Mouse (Mus musculus) C2C12 (cell line): ENCODE measurements around the gene Col24a1.

ENCODE experiments used
- CTCF ChIP-seq: IDR thresholded peaks from one replicate; pipeline ENCODE4 v1.5.1; 2011; ENCODE audit not compliant: control insufficient read depth, insufficient read depth, insufficient read length
- FOSL1 ChIP-seq: IDR thresholded peaks from one replicate; pipeline ENCODE4 v1.8.0; 2011; ENCODE audit warnings: mild to moderate bottlenecking, low read length; ENCODE audit not compliant: poor library complexity, insufficient read depth, severe bottlenecking
- MAX ChIP-seq: IDR thresholded peaks from one replicate; pipeline ENCODE4 v1.6.1; 2011; ENCODE audit warnings: mild to moderate bottlenecking, control low read depth
- MYOD1 ChIP-seq: IDR thresholded peaks from one replicate; pipeline ENCODE4 v1.6.1; 2011; ENCODE audit warnings: low read depth; ENCODE audit not compliant: control insufficient read depth, insufficient read length
- MYOG ChIP-seq: IDR thresholded peaks from one replicate; pipeline ENCODE4 v1.6.1; 2011; ENCODE audit not compliant: control insufficient read depth, insufficient read length; ENCODE audit errors: extremely low read depth
- USF1 ChIP-seq: IDR thresholded peaks from one replicate; pipeline ENCODE4 v1.6.1; 2011; ENCODE audit warnings: low read depth, mild to moderate bottlenecking, control low read depth, moderate library complexity

DNA sequence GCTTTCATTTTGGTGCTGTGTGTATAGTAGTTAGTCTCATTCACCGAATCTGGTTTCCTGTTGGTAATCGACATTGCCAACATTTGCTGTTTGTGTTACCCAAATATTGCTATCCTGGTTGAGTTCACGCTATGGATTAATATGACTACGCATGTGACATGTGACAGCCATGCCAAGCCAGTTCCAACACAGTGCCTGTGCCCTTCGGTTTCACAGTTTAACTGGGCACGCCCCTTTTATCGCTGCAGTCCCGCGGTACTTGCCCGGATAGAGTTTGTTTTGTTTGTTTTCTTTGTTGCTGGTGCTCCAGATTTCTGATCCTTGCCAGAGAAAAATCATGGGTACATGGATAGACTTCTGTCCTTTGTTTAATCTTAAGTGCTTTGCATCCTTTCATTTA, 263.9 kb downstream of the Col24a1 start:
- TF ChIP-seq CTCF (no peak), MAX (no peak), USF1 (no peak), FOSL1 (no peak), MYOG (no peak), MYOD1 (no peak)
